Mouse (Mus musculus) liver, adult 2 months (tissue): ENCODE measurements at regions not wholly inside any gene's neighbourhood (a gene's known extent, or its start where the extent isn't known, plus 50 kb on each side); places are given as distances from the start of the nearest gene placed in this dataset.

Source experiments
- CTCF ChIP-seq: fragments of 200-500 bp; IDR thresholded peaks from 2 replicates; pipeline ENCODE4 v1.5.1; 2011; ENCODE audit warnings: low read depth, low read length, control low read depth
- POLR2A ChIP-seq: fragments of 200-500 bp; IDR thresholded peaks from 2 replicates; pipeline ENCODE4 v1.6.1; 2011; ENCODE audit warnings: low read length, control low read depth; ENCODE audit not compliant: insufficient read depth; ENCODE audit errors: extremely low read depth

- TF ChIP-seq CTCF: no peak
- TF ChIP-seq POLR2A: no peak
Measured at GRCm38 (mm10) chr15:70425566-70425965, 3408.8 kb upstream of the Gm6569 start.
